Mouse (Mus musculus): ENCODE measurements around the gene Rgs6. TPM values are rescaled to one million over a fixed set of nuclear protein-coding genes. Genes with fewer than 3 reads are reported as not detected.

The Rgs6 gene
- polyA plus RNA-seq, 1 experiment from 2014 or later: 1.5 TPM

- WGBS: 76% methylated on average over 8 of the region's 8 CpGs
- Histone ChIP-seq H3K36me3 (ENCODE audit: control insufficient read depth, insufficient read depth, low read length) (no peaks in the 10 kb centered on the region), H3K4me2 (replicated peaks; ENCODE audit: low read depth) (no peak overlapping the region), H3K27ac (replicated peaks) (no peak overlapping the region), H3K4me3 (ENCODE audit: low read depth, low read length) (no peak overlapping the region), H3K9ac (ENCODE audit: low read length) (no peak overlapping the region), H3K4me1 (replicated peaks; ENCODE audit: control insufficient read depth, insufficient read depth) (no peaks in the 10 kb centered on the region), H3K9me3 (ENCODE audit: control insufficient read depth, low read length) (no peaks in the 10 kb centered on the region), H3K27me3 (ENCODE audit: control insufficient read depth, insufficient read depth, low read length) (no peaks in the 10 kb centered on the region)
- DNase-seq (ENCODE audit: low spot score): no peak
- ATAC-seq (ENCODE audit: low FRiP score, low TSS enrichment): no peak
- no peak for TF ChIP-seq CTCF (IDR thresholded peaks at IDR 0.05; ENCODE audit: low read depth)
- no peak for TF ChIP-seq EP300 (optimal IDR thresholded peaks at IDR 0.05)
Observed at GRCm38 (mm10) chr12:82723017-82723540, 135.0 kb downstream of the Rgs6 start.

- Histone ChIP-seq H3K9ac (ENCODE audit: low read length) (no peak overlapping the region), H3K4me1 (replicated peaks; ENCODE audit: control insufficient read depth, insufficient read depth) (no peaks in the 10 kb centered on the region), H3K4me2 (replicated peaks; ENCODE audit: low read depth) (no peak overlapping the region), H3K27ac (replicated peaks) (no peak overlapping the region), H3K4me3 (ENCODE audit: low read depth, low read length) (no peak overlapping the region), H3K9me3 (ENCODE audit: control insufficient read depth, low read length) (no peaks in the 10 kb centered on the region), H3K27me3 (ENCODE audit: control insufficient read depth, insufficient read depth, low read length) (no peaks in the 10 kb centered on the region), H3K36me3 (ENCODE audit: control insufficient read depth, insufficient read depth, low read length) (no peaks in the 10 kb centered on the region)
- 75% methylated on average over 4 of the region's 4 CpGs for WGBS
- TF ChIP-seq EP300 (optimal IDR thresholded peaks at IDR 0.05) (no peak), CTCF (IDR thresholded peaks at IDR 0.05; ENCODE audit: low read depth) (no peak)
- ATAC-seq (ENCODE audit: low FRiP score, low TSS enrichment) (no peak), DNase-seq (ENCODE audit: low spot score) (no peak)
Observed at GRCm38 (mm10) chr12:82726255-82726654, 138.2 kb downstream of the Rgs6 start.

- no peak overlapping the region for H3K9ac ChIP-seq (ENCODE audit: low read length)
- H3K27ac ChIP-seq (replicated peaks): no peak overlapping the region
- H3K4me1 ChIP-seq (replicated peaks; ENCODE audit: control insufficient read depth, insufficient read depth): no peaks in the 10 kb centered on the region
- 68% methylated on average over 7 of the region's 7 CpGs for WGBS
- H3K27me3 ChIP-seq (ENCODE audit: control insufficient read depth, insufficient read depth, low read length): no peaks in the 10 kb centered on the region
- H3K4me3 ChIP-seq (ENCODE audit: low read depth, low read length): no peak overlapping the region
- no peak overlapping the region for H3K4me2 ChIP-seq (replicated peaks; ENCODE audit: low read depth)
- DNase-seq (ENCODE audit: low spot score) (no peak), ATAC-seq (ENCODE audit: low FRiP score, low TSS enrichment) (no peak)
- no peak for TF ChIP-seq EP300 (optimal IDR thresholded peaks at IDR 0.05)
- TF ChIP-seq CTCF (IDR thresholded peaks at IDR 0.05; ENCODE audit: low read depth): no peak
- H3K36me3 ChIP-seq (ENCODE audit: control insufficient read depth, insufficient read depth, low read length): no peaks in the 10 kb centered on the region
- H3K9me3 ChIP-seq (ENCODE audit: control insufficient read depth, low read length): no peaks in the 10 kb centered on the region
Observed at GRCm38 (mm10) chr12:82731587-82731986, 143.5 kb downstream of the Rgs6 start.

GRCm38 (mm10) chr12:82742955-82743354 lies 154.9 kb downstream of the Rgs6 start:
- no peak overlapping the region for H3K4me2 ChIP-seq (replicated peaks; ENCODE audit: low read depth)
- H3K27me3 ChIP-seq (ENCODE audit: control insufficient read depth, insufficient read depth, low read length): no peaks in the 10 kb centered on the region
- no peaks in the 10 kb centered on the region for H3K9me3 ChIP-seq (ENCODE audit: control insufficient read depth, low read length)
- TF ChIP-seq CTCF (IDR thresholded peaks at IDR 0.05; ENCODE audit: low read depth) (no peak), EP300 (optimal IDR thresholded peaks at IDR 0.05) (no peak)
- 71% methylated on average over 3 of the region's 3 CpGs for WGBS
- no peak overlapping the region for H3K9ac ChIP-seq (ENCODE audit: low read length)
- H3K36me3 ChIP-seq (ENCODE audit: control insufficient read depth, insufficient read depth, low read length): no peaks in the 10 kb centered on the region
- no peaks in the 10 kb centered on the region for H3K4me1 ChIP-seq (replicated peaks; ENCODE audit: control insufficient read depth, insufficient read depth)
- ATAC-seq (ENCODE audit: low FRiP score, low TSS enrichment) (no peak), DNase-seq (ENCODE audit: low spot score) (no peak)
- H3K4me3 ChIP-seq (ENCODE audit: low read depth, low read length): no peak overlapping the region
- no peak overlapping the region for H3K27ac ChIP-seq (replicated peaks)

DNA sequence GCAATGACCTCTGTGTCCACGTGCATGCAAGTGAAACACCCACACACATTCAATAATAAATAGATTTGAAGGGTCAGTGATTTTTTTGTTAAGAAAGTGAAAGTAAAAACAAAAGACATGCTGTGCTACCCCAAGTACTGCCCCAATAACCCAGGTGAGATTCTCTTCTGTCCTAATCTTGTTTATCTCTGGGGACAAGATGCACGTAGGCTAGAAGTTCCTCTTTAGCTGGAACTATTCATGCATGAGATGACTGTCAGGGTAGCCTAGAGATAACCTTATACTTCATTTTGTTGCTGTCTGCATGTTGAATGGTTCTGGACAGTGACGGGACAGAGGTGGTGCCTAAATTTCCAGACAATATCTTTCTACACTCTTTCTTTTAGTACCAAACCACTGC lies 155.9 kb downstream of the Rgs6 start:
- Histone ChIP-seq H3K27me3 (ENCODE audit: control insufficient read depth, insufficient read depth, low read length) (no peaks in the 10 kb centered on the region), H3K36me3 (ENCODE audit: control insufficient read depth, insufficient read depth, low read length) (no peaks in the 10 kb centered on the region), H3K4me3 (ENCODE audit: low read depth, low read length) (no peak overlapping the region), H3K27ac (replicated peaks) (no peak overlapping the region), H3K9me3 (ENCODE audit: control insufficient read depth, low read length) (no peaks in the 10 kb centered on the region), H3K4me1 (replicated peaks; ENCODE audit: control insufficient read depth, insufficient read depth) (no peaks in the 10 kb centered on the region), H3K9ac (ENCODE audit: low read length) (no peak overlapping the region), H3K4me2 (replicated peaks; ENCODE audit: low read depth) (no peak overlapping the region)
- no peak for ATAC-seq (ENCODE audit: low FRiP score, low TSS enrichment)
- TF ChIP-seq CTCF (IDR thresholded peaks at IDR 0.05; ENCODE audit: low read depth): no peak
- no peak for TF ChIP-seq EP300 (optimal IDR thresholded peaks at IDR 0.05)
- no peak for DNase-seq (ENCODE audit: low spot score)
- 80% methylated on average over 3 of the region's 3 CpGs for WGBS

GRCm38 (mm10) chr12:82744826-82745225 lies 156.7 kb downstream of the Rgs6 start:
- 41% methylated on average over 3 of the region's 3 CpGs for WGBS
- H3K9ac ChIP-seq (ENCODE audit: low read length): no peak overlapping the region
- no peak overlapping the region for H3K4me2 ChIP-seq (replicated peaks; ENCODE audit: low read depth)
- no peaks in the 10 kb centered on the region for H3K9me3 ChIP-seq (ENCODE audit: control insufficient read depth, low read length)
- H3K27ac ChIP-seq (replicated peaks): no peak overlapping the region
- H3K27me3 ChIP-seq (ENCODE audit: control insufficient read depth, insufficient read depth, low read length): no peaks in the 10 kb centered on the region
- no peaks in the 10 kb centered on the region for H3K36me3 ChIP-seq (ENCODE audit: control insufficient read depth, insufficient read depth, low read length)
- TF ChIP-seq CTCF (IDR thresholded peaks at IDR 0.05; ENCODE audit: low read depth): no peak
- no peak for TF ChIP-seq EP300 (optimal IDR thresholded peaks at IDR 0.05)
- DNase-seq (ENCODE audit: low spot score) (no peak), ATAC-seq (ENCODE audit: low FRiP score, low TSS enrichment) (no peak)
- H3K4me1 ChIP-seq (replicated peaks; ENCODE audit: control insufficient read depth, insufficient read depth): no peaks in the 10 kb centered on the region
- no peak overlapping the region for H3K4me3 ChIP-seq (ENCODE audit: low read depth, low read length)

Data from stomach, postnatal 0 days (tissue).